Mouse (Mus musculus) gastrocnemius, postnatal 4 days (tissue): ENCODE measurements around the gene Notch2. TPM values are rescaled to one million over a fixed set of nuclear protein-coding genes. Genes with fewer than 3 reads are reported as not detected.
A peak's percentile ranks its signal among the peaks of the same experiment; 100 is the strongest.

Source experiments
- DNase-seq, 2 experiments: peaks; one replicate each; pipeline ENCODE4 v3.0.0; 2021 to 2022; ENCODE audit warnings: low spot score in 2 of 2, mixed read lengths in 2 of 2
- total RNA-seq, 2 experiments: library from RNA; stranded (reverse); gene quantifications; 2 replicates each; pipeline ENCODE4 v1.2.3; 2021

Notch2 gene
- total RNA-seq, 2 experiments from 2014 or later: 63.4 to 63.7 TPM

- no peak for DNase-seq
These were observed 19.3 kb upstream of the Notch2 start for GRCm38 (mm10) chr3:97993920-97994545.

- DNase-seq: no peak
These were observed 18.5 kb upstream of the Notch2 start for GRCm38 (mm10) chr3:97994818-97995217.

- no peak for DNase-seq
These were observed 15.0 kb upstream of the Notch2 start for GRCm38 (mm10) chr3:97998349-97998748.

GRCm38 (mm10) chr3:98003558-98003957, 9.8 kb upstream of the Notch2 start:
- DNase-seq: no peak

- DNase-seq: no peak
These were observed 9.1 kb upstream of the Notch2 start for GRCm38 (mm10) chr3:98004231-98004630.

- no peak for DNase-seq
These were observed 8.0 kb upstream of the Notch2 start for GRCm38 (mm10) chr3:98005306-98005705.

- no peak for DNase-seq
These were observed 7.2 kb upstream of the Notch2 start for GRCm38 (mm10) chr3:98006046-98006691.

- DNase-seq: no peak
These were observed 6.4 kb upstream of the Notch2 start for GRCm38 (mm10) chr3:98006973-98007372.

GRCm38 (mm10) chr3:98008143-98008542, 5.2 kb upstream of the Notch2 start:
- DNase-seq: no peak

GRCm38 (mm10) chr3:98009190-98009840, 4.0 kb upstream of the Notch2 start:
- no peak for DNase-seq

GRCm38 (mm10) chr3:98013086-98013400, 284 bp upstream of the Notch2 start:
- DNase-seq: no peak

- DNase-seq: no peak
These were observed 2.2 kb downstream of the Notch2 start for GRCm38 (mm10) chr3:98015205-98016171.

GRCm38 (mm10) chr3:98016901-98017591, 3.7 kb downstream of the Notch2 start:
- no peak for DNase-seq

- no peak for DNase-seq
These were observed 4.9 kb downstream of the Notch2 start for GRCm38 (mm10) chr3:98018187-98018586.

GRCm38 (mm10) chr3:98020431-98021229, 7.3 kb downstream of the Notch2 start:
- no peak for DNase-seq

- peak; percentile 30 to 65 for DNase-seq
These were observed 11.0 kb downstream of the Notch2 start for GRCm38 (mm10) chr3:98024288-98024848.

GRCm38 (mm10) chr3:98025521-98025920, 12.2 kb downstream of the Notch2 start:
- DNase-seq: peak in 1 of 2 experiments; percentile 25

GRCm38 (mm10) chr3:98025921-98026880, 12.9 kb downstream of the Notch2 start:
- peak in 1 of 2 experiments; percentile 48 for DNase-seq
